Comparison of ENCODE assay signal across 10 mouse cellular contexts in the genomic region with DNA sequence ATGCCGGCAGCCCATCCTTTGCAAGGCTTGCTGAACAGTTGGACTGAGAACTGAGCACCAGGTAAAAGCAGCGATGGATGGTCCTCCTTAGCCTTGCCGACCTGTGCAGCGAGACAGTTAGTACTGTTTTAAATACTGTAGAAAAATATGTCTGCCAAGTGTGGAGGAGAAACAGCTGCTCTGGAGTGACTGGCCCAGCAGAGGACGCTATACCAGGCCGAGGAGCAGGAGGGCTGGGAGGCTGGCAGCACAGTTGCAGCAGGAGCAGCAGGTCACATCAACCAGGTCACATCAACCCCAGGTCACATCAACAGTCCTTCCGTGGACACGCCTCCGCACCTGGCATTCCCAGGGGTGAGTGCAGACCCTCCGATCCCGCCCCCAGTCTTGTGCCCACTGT.
"Had no signal": no experiment of that assay in that cellular context is flagged by ENCODE, and none has a peak within 500 bp of the region (broad histone marks: within the 10 kb centered on the region; RNA-seq: fewer than 3 reads in every experiment).

No protein-coding gene starts in this region.

- H3K9ac ChIP-seq: intestine, embryonic 15.5 days; kidney, embryonic 15.5 days; limb, embryonic 15.5 days; liver, embryonic 14.5 days had no signal

- H3K27ac ChIP-seq: intestine, embryonic 15.5 days; kidney, embryonic 15.5 days; left cerebral cortex, adult 2 months; limb, embryonic 15.5 days; liver, embryonic 14.5 days had no signal

- ATAC-seq: intestine, embryonic 15.5 days; midbrain, embryonic 16.5 days had no signal

- DNase-seq: kidney, adult 18-20 months; kidney, postnatal 14 days; lung, adult 18-20 months; right cerebral cortex, postnatal 25 days had no signal

- H3K27me3 ChIP-seq: intestine, embryonic 15.5 days; kidney, embryonic 15.5 days; limb, embryonic 15.5 days had no signal

- H3K9me3 ChIP-seq: intestine, embryonic 15.5 days; kidney, embryonic 15.5 days; limb, embryonic 15.5 days had no signal

- H3K4me1 ChIP-seq: intestine, embryonic 15.5 days had no signal

- H3K4me3 ChIP-seq: intestine, embryonic 15.5 days; kidney, embryonic 15.5 days; left cerebral cortex, adult 2 months; limb, embryonic 15.5 days had no signal

- H3K4me2 ChIP-seq: intestine, embryonic 15.5 days; kidney, embryonic 15.5 days; limb, embryonic 15.5 days had no signal
